Mouse (Mus musculus) stomach, postnatal 0 days (tissue): ENCODE data around the gene Teddm3. TPM values are rescaled to one million over a fixed set of nuclear protein-coding genes. Genes with fewer than 3 reads are reported as not detected.
"Not testable (repeated sequence)": the region's sequence is repeated elsewhere in the genome, so short reads cannot be mapped to it uniquely, and the experiment has no call there.

Experiments
- ATAC-seq: fragments of 200-750 bp; cut with Nextera tagmentation; 2 replicates; pipeline ENCODE4 v1.8.0; 2017; ENCODE audit not compliant: low FRiP score, low TSS enrichment
- DNase-seq: peaks from one replicate; pipeline ENCODE4 v3.0.0-alpha.2; 2016; ENCODE audit warnings: low spot score
- H3K27ac ChIP-seq: fragments of 300-500 bp; sonication (generic); replicated peaks from 2 replicates; pipeline ENCODE4 v1.5.1; 2014; ENCODE audit warnings: mild to moderate bottlenecking, control low read depth
- H3K27me3 ChIP-seq: fragments of 300-500 bp; sonication (generic); 2 replicates; pipeline ENCODE4 v1.6.1; 2014; ENCODE audit warnings: low read length; ENCODE audit not compliant: control insufficient read depth, insufficient read depth
- H3K36me3 ChIP-seq: fragments of 300-500 bp; sonication (generic); 2 replicates; pipeline ENCODE4 v1.6.1; 2014; ENCODE audit warnings: low read length, mixed read lengths; ENCODE audit not compliant: control insufficient read depth, insufficient read depth
- H3K4me1 ChIP-seq: fragments of 300-500 bp; sonication (generic); replicated peaks from 2 replicates; pipeline ENCODE4 v1.6.1; 2014; ENCODE audit warnings: antibody characterized with exemption; ENCODE audit not compliant: control insufficient read depth, insufficient read depth
- H3K4me2 ChIP-seq: fragments of 300-500 bp; sonication (generic); replicated peaks from 2 replicates; pipeline ENCODE4 v1.6.1; 2014; ENCODE audit warnings: low read depth, mild to moderate bottlenecking, control low read depth, moderate library complexity
- H3K4me3 ChIP-seq: fragments of 300-500 bp; sonication (generic); 2 replicates; pipeline ENCODE4 v1.5.1; 2014; ENCODE audit warnings: low read depth, low read length, control low read depth
- H3K9ac ChIP-seq: fragments of 300-500 bp; sonication (generic); 2 replicates; pipeline ENCODE4 v1.6.1; 2014; ENCODE audit warnings: mild to moderate bottlenecking, low read length, control low read depth, mixed read lengths
- H3K9me3 ChIP-seq: fragments of 300-500 bp; sonication (generic); 2 replicates; pipeline ENCODE4 v1.6.1; 2016; ENCODE audit warnings: low read length; ENCODE audit not compliant: control insufficient read depth
- CTCF ChIP-seq: IDR thresholded peaks from 2 replicates; pipeline ENCODE4 v1.5.1; 2016; ENCODE audit warnings: antibody characterized with exemption, low read depth, mild to moderate bottlenecking, moderate library complexity
- EP300 ChIP-seq: optimal IDR thresholded peaks from 2 replicates; pipeline ENCODE3; 2016; ENCODE audit warnings: antibody characterized with exemption
- WGBS: fragments of 180-500 bp; shearing (Covaris S2); extraction: QIAGEN DNeasy Blood & Tissue Kit; methylation state at CpG from one replicate; pipeline ENCODE4 v1.1.7; 2014; 5-methylcytosine and 5-hydroxymethylcytosine counted together
- polyA plus RNA-seq: library from polyadenylated mRNA; unstranded; fragments of >200 nt; fragmentation: Nextera tagmentation; extraction: Ambion mirVana; gene quantifications from 2 replicates; pipeline ENCODE4 v1.2.1, GENCODE M21; 2015

Gene Teddm3
- polyA plus RNA-seq, 1 experiment from 2014 or later = 311 TPM

- peak overlapping the region; percentile 21 for H3K4me3 ChIP-seq
- ATAC-seq (no peak), DNase-seq (no peak)
- TF ChIP-seq EP300 (no peak), CTCF (no peak)
- H3K36me3 ChIP-seq = no peaks in the 10 kb centered on the region
- H3K9me3 ChIP-seq = no peaks in the 10 kb centered on the region
- WGBS = 31% methylated on average over 4 of the region's 4 CpGs
- no peaks in the 10 kb centered on the region for H3K4me1 ChIP-seq
- H3K9ac ChIP-seq = peak overlapping the region; percentile 4; the same call in 1 of the 2 replicates
- H3K27me3 ChIP-seq = no peaks in the 10 kb centered on the region
- peak overlapping the region; percentile 36 for H3K4me2 ChIP-seq
- peak overlapping the region; percentile 82 for H3K27ac ChIP-seq
Observed at GRCm38 (mm10) chr16:21151564-21152361, 2.0 kb downstream of the Teddm3 start.

GRCm38 (mm10) chr16:21149896-21150295, 3.9 kb downstream of the Teddm3 start:
- no peak overlapping the region for H3K9ac ChIP-seq
- no peaks in the 10 kb centered on the region for H3K4me1 ChIP-seq
- DNase-seq (no peak), ATAC-seq (no peak)
- no peaks in the 10 kb centered on the region for H3K9me3 ChIP-seq
- no peak for TF ChIP-seq CTCF
- no peak for TF ChIP-seq EP300
- H3K4me3 ChIP-seq = no peak overlapping the region
- no peaks in the 10 kb centered on the region for H3K36me3 ChIP-seq
- H3K4me2 ChIP-seq = no peak overlapping the region
- H3K27ac ChIP-seq = no peak overlapping the region
- H3K27me3 ChIP-seq = no peaks in the 10 kb centered on the region

- H3K27ac ChIP-seq, H3K4me1 ChIP-seq, H3K36me3 ChIP-seq, H3K4me2 ChIP-seq, H3K4me3 ChIP-seq, DNase-seq, H3K9me3 ChIP-seq, H3K27me3 ChIP-seq, H3K9ac ChIP-seq: not testable (repeated sequence)
- WGBS = 41% methylated on average over 1 of the region's 1 CpGs
- peak; percentile 79 for ATAC-seq
Observed at GRCm38 (mm10) chr16:21148451-21148850, 5.3 kb downstream of the Teddm3 start.

GRCm38 (mm10) chr16:21136312-21137083, 17.3 kb downstream of the Teddm3 start:
- H3K27me3 ChIP-seq = no peaks in the 10 kb centered on the region
- ATAC-seq = no peak
- H3K9me3 ChIP-seq = no peaks in the 10 kb centered on the region
- no peak overlapping the region for H3K4me3 ChIP-seq
- H3K4me1 ChIP-seq = no peaks in the 10 kb centered on the region
- no peaks in the 10 kb centered on the region for H3K36me3 ChIP-seq
- no peak overlapping the region for H3K9ac ChIP-seq
- no peak for TF ChIP-seq CTCF
- no peak for TF ChIP-seq EP300
- H3K4me2 ChIP-seq = no peak overlapping the region
- DNase-seq = no peak
- H3K27ac ChIP-seq = no peak overlapping the region
- 23% methylated on average over 1 of the region's 1 CpGs for WGBS

- DNase-seq, ATAC-seq, H3K9ac ChIP-seq, H3K36me3 ChIP-seq, H3K27ac ChIP-seq, H3K4me3 ChIP-seq, H3K27me3 ChIP-seq, H3K4me1 ChIP-seq, H3K9me3 ChIP-seq, H3K4me2 ChIP-seq: not testable (repeated sequence)
- WGBS = 77% methylated on average over 3 of the region's 3 CpGs
Observed at GRCm38 (mm10) chr16:21127666-21128065, 26.1 kb downstream of the Teddm3 start.

GRCm38 (mm10) chr16:21122776-21123175, 31.0 kb downstream of the Teddm3 start:
- not testable (repeated sequence) for H3K4me2 ChIP-seq, ATAC-seq, DNase-seq, H3K4me1 ChIP-seq, H3K9ac ChIP-seq, H3K27me3 ChIP-seq, H3K9me3 ChIP-seq, H3K36me3 ChIP-seq, H3K4me3 ChIP-seq, H3K27ac ChIP-seq
- 83% methylated on average over 2 of the region's 2 CpGs for WGBS
